Mouse (Mus musculus) yolk sac, embryonic 10.5 days (tissue): ENCODE data around the gene Ddah1.
A peak's percentile ranks its signal among the peaks of the same experiment; 100 is the strongest.

Experiments
- DNase-seq: peaks from one replicate; pipeline ENCODE4 v3.0.0-alpha.2; 2017; ENCODE audit warnings: low spot score

Gene Ddah1

GRCm38 (mm10) chr3:145816807-145817206 is 58.3 kb downstream of the Ddah1 start:
- peak; percentile 66 for DNase-seq

GRCm38 (mm10) chr3:145817276-145817675 is 58.8 kb downstream of the Ddah1 start:
- DNase-seq, result no peak

- DNase-seq, result no peak
Measured at GRCm38 (mm10) chr3:145820439-145820838, 62.0 kb downstream of the Ddah1 start.

- no peak for DNase-seq
Measured at GRCm38 (mm10) chr3:145820938-145821337, 62.5 kb downstream of the Ddah1 start.

- DNase-seq, result no peak
Measured at GRCm38 (mm10) chr3:145822201-145822600, 63.7 kb downstream of the Ddah1 start.

GRCm38 (mm10) chr3:145823661-145824060 is 65.2 kb downstream of the Ddah1 start:
- no peak for DNase-seq

- no peak for DNase-seq
Measured at GRCm38 (mm10) chr3:145825416-145826055, 67.1 kb downstream of the Ddah1 start.

- DNase-seq, result peak; percentile 21
Measured at GRCm38 (mm10) chr3:145827191-145828045, 68.9 kb downstream of the Ddah1 start.

- no peak for DNase-seq
Measured at GRCm38 (mm10) chr3:145828906-145829305, 70.4 kb downstream of the Ddah1 start.

GRCm38 (mm10) chr3:145833948-145834538 is 75.6 kb downstream of the Ddah1 start:
- DNase-seq, result no peak

- no peak for DNase-seq
Measured at GRCm38 (mm10) chr3:145838281-145838680, 79.8 kb downstream of the Ddah1 start.

- DNase-seq, result no peak
Measured at GRCm38 (mm10) chr3:145841961-145842710, 83.7 kb downstream of the Ddah1 start.

- DNase-seq, result no peak
Measured at GRCm38 (mm10) chr3:145843836-145844235, 85.4 kb downstream of the Ddah1 start.

GRCm38 (mm10) chr3:145844891-145845290 is 86.4 kb downstream of the Ddah1 start:
- no peak for DNase-seq

- DNase-seq, result no peak
Measured at GRCm38 (mm10) chr3:145846255-145846654, 87.8 kb downstream of the Ddah1 start.

- DNase-seq, result no peak
Measured at GRCm38 (mm10) chr3:145852041-145852440, 93.6 kb downstream of the Ddah1 start.

GRCm38 (mm10) chr3:145852800-145853199 is 94.3 kb downstream of the Ddah1 start:
- DNase-seq, result no peak

- no peak for DNase-seq
Measured at GRCm38 (mm10) chr3:145853713-145854112, 95.2 kb downstream of the Ddah1 start.

- DNase-seq, result no peak
Measured at GRCm38 (mm10) chr3:145854427-145854826, 96.0 kb downstream of the Ddah1 start.

- no peak for DNase-seq
Measured at GRCm38 (mm10) chr3:145855299-145855698, 96.8 kb downstream of the Ddah1 start.

- no peak for DNase-seq
Measured at GRCm38 (mm10) chr3:145858388-145858787, 99.9 kb downstream of the Ddah1 start.

- no peak for DNase-seq
Measured at GRCm38 (mm10) chr3:145862521-145862920, 104.0 kb downstream of the Ddah1 start.
